Mouse (Mus musculus): ENCODE results near the gene Mslnl. TPM values are rescaled to one million over a fixed set of nuclear protein-coding genes. Genes with fewer than 3 reads are reported as not detected.
A peak's percentile ranks its signal among the peaks of the same experiment; 100 is the strongest.

The Mslnl gene
- polyA plus RNA-seq, 1 experiment from 2014 or later = 0.14 TPM

DNA sequence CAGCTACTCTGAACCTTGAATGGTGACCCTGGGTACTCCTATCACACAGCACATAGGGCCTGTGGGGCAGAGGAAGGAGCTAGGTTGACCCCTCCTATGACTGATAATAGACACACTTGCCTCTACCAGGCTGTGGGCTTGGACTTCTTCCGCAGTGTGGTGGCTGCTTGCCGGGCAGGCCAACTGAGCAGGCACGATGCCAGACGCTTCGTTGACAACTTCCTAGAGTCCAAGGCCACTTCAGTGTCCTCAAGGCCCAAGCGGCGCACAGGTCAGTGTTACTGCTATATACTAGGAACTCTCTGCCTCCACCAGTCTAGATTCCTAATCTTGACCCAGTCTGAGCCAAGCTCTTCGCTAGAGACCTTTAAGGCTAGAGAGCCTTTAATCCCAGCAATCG, 8.0 kb downstream of the Mslnl start:
- DNase-seq (ENCODE audit: low spot score) = no peak

- DNase-seq (ENCODE audit: low spot score) = no peak
These were observed 8.5 kb downstream of the Mslnl start for GRCm38 (mm10) chr17:25744311-25744710.

GRCm38 (mm10) chr17:25748238-25748637, 12.4 kb downstream of the Mslnl start:
- DNase-seq (ENCODE audit: low spot score) = no peak

- DNase-seq (ENCODE audit: low spot score) = no peak
These were observed 13.5 kb downstream of the Mslnl start for GRCm38 (mm10) chr17:25749314-25749713.

- DNase-seq (ENCODE audit: low spot score) = no peak
These were observed 15.6 kb downstream of the Mslnl start for GRCm38 (mm10) chr17:25751446-25751845.

DNA sequence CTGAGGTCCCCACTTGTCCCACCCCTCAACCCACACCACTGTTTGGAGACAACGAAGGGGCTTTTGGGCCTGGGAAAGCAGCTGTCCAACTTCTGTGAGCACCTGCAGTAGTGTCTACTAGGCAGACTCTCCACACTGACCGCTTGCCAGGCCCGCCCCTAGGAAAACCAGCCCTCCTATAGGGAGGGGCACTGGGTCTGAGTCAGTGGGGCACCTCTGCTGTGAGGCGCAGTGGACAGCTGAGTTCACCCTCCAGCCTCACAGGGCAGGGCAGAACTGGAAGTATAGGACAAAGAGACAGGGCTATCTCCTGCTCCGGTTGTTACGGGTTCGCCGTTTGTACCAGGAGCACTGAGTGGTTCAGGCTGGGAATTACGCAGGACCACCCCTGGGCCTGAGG, 18.4 kb downstream of the Mslnl start, which contains the start of gene Msln:
Gene Msln (minus strand): TSS at position 138 of the 400 bp plus-strand sequence.
- no peak for DNase-seq (ENCODE audit: low spot score)

DNA sequence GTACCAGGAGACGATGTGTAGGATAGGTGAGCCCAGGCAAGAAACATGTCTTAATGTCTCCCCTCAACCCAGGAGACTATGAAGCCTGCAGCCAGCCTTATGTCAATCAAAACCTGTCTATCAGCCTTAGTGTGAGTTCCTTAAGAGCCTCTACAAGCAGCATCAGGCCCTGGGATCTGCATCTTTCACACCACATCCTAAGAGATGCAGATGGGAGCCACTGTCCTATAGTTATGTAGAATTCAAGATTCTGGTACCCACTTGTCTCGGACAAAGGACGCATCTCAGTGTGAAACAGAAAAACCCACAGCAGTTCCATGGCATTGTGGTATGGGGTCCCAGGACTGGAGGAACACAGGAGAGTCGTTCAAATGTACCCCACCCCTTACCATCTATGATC, 19.2 kb downstream of the Mslnl start:
- no peak for DNase-seq (ENCODE audit: low spot score)

GRCm38 (mm10) chr17:25755627-25756377, 20.0 kb downstream of the Mslnl start:
- no peak for DNase-seq (ENCODE audit: low spot score)

DNA sequence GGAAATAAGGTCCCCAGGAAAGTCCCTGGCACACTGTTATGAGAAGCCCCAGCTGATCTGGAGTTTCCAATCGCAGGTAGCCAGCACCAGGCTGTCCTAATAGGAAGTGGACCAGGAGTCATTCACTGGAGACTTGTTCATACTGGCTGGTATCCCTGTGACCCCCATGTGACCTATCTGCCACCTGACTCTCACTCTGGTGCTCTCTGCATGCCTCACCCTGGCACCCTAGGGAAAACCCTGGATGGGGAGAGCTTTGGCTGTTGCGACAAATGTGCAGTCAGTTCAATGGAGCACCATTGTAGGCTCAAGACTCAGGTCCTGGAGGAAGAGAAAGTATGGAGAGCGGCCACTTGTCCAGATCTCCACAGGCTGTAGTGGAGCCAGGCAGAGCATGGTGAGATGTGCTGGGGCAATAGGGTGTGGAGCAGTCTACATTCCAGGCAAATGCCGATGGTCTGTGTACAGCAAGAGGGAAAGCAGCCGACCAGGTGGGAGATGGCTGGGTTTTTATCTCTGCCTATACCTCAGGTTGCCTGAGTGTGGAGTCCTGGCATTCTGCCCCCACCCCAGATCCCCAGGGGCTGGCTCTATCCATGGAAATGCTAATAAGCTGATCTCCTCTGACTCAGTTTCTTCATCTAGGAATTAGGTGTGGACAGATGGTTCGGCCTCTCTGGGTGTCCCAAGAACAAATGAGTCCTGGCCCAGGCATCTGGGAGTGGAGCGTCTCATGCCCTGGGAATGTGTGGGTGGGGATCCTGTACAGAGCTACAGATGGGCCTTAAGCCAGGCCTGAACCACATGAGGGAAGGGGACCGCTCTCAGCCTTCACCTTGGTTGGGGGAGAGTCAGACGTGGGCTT, 20.8 kb downstream of the Mslnl start:
- no peak for DNase-seq (ENCODE audit: low spot score)

- DNase-seq (ENCODE audit: low spot score) = no peak
These were observed 21.8 kb downstream of the Mslnl start for GRCm38 (mm10) chr17:25757691-25758090.

- DNase-seq (ENCODE audit: low spot score) = no peak
These were observed 24.3 kb downstream of the Mslnl start for GRCm38 (mm10) chr17:25760148-25760547.

GRCm38 (mm10) chr17:25761561-25761970, 25.7 kb downstream of the Mslnl start:
- no peak for DNase-seq (ENCODE audit: low spot score)

- no peak for DNase-seq (ENCODE audit: low spot score)
These were observed 26.7 kb downstream of the Mslnl start for GRCm38 (mm10) chr17:25762591-25762990.

- no peak for DNase-seq (ENCODE audit: low spot score)
These were observed 30.0 kb downstream of the Mslnl start for GRCm38 (mm10) chr17:25765886-25766285.

GRCm38 (mm10) chr17:25769331-25769730, 33.5 kb downstream of the Mslnl start:
- DNase-seq (ENCODE audit: low spot score) = no peak

GRCm38 (mm10) chr17:25773549-25774120, 37.8 kb downstream of the Mslnl start, which contains the start of gene Narfl:
Gene Narfl (plus strand): TSS chr17:25773776.
- peak; percentile 98 for DNase-seq (ENCODE audit: low spot score)

DNA sequence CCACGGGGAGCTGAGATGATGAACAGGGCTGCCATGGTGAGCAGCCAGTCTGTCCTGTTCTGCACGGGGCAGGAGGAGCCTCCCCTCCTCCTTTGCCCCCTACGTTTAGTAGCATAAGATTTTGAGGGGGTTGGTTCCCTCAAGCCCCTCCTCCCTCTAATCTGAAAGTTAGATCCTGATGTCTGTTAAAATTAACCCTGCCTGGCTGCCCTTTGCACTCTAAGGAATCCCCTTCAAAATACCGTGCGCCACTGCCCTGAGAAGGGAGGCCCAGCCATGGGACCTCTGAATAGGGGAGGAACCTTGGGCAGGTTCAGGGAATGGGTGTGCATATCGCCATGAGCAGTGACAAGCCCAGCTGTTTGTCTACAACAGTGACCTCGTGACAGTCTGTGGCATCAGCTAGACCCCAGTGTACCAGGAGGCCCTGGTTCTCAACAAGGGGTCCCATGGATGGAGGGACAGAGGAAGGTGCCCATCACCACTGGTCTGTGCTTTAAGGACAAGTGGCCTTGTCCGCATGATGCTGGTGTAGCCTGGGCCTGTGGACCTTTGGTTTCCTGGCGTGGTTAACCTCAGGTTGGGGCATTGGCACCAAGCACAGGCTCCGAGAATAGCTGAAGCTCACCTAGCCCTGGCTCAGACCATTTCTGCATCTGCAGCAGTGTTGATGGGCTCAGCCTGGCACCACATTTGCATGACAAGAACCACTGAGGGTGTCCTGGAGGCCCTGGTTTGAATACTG, 39.6 kb downstream of the Mslnl start:
- no peak for DNase-seq (ENCODE audit: low spot score)

DNA sequence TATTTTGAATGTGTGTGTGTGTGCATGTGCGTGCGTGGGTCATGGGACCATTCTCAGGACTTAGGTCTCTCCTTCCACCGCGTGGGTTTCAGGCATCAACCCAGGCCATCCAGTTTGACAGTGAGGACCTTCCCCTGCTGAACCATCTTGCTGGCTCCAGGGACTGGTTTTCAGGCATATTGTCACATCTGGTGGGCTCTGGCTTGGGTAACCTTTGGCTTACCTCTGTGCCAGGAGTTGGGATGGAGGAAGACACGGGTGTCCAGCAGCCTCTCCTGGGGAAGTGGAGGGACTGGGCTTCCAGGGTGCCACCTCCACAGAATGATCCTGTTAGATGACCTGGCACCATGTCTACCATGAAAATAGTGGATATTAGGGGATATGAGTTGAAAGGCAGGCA, 42.1 kb downstream of the Mslnl start:
- DNase-seq (ENCODE audit: low spot score) = no peak

GRCm38 (mm10) chr17:25781339-25781738, 45.5 kb downstream of the Mslnl start:
- DNase-seq (ENCODE audit: low spot score) = no peak

- no peak for DNase-seq (ENCODE audit: low spot score)
These were observed 47.2 kb downstream of the Mslnl start for GRCm38 (mm10) chr17:25783086-25783485.

- no peak for DNase-seq (ENCODE audit: low spot score)
These were observed 48.2 kb downstream of the Mslnl start for GRCm38 (mm10) chr17:25783861-25784574.

All from thymus, postnatal 0 days (tissue).